Mouse (Mus musculus): ENCODE measurements around the gene Atp6v1d.

- TF ChIP-seq GATA1 (IDR thresholded peaks at IDR 0.05; ENCODE audit: borderline replicate concordance, low read length), result no peak
- no peak for TF ChIP-seq FLI1 (IDR thresholded peaks at IDR 0.05; ENCODE audit: low read length)
Measured at GRCm38 (mm10) chr12:78801836-78802235, 59.6 kb downstream of the Atp6v1d start.

All from megakaryocyte, embryonic 14.5 days (primary cell).